Mouse (Mus musculus) bone marrow, adult 2 months (tissue): Measurements from ENCODE around the gene Rtn3.

ENCODE experiments used
- CTCF ChIP-seq: fragments of 200-500 bp; IDR thresholded peaks from 2 replicates; pipeline ENCODE4 v1.5.1; 2011; ENCODE audit warnings: low read length, control low read depth; ENCODE audit not compliant: control insufficient read depth, insufficient read depth
- POLR2A ChIP-seq: fragments of 200-500 bp; IDR thresholded peaks from 2 replicates; pipeline ENCODE4 v1.6.1; 2011; ENCODE audit warnings: low read depth, mild to moderate bottlenecking, control low read depth, low read length, borderline replicate concordance; ENCODE audit not compliant: control insufficient read depth

DNA sequence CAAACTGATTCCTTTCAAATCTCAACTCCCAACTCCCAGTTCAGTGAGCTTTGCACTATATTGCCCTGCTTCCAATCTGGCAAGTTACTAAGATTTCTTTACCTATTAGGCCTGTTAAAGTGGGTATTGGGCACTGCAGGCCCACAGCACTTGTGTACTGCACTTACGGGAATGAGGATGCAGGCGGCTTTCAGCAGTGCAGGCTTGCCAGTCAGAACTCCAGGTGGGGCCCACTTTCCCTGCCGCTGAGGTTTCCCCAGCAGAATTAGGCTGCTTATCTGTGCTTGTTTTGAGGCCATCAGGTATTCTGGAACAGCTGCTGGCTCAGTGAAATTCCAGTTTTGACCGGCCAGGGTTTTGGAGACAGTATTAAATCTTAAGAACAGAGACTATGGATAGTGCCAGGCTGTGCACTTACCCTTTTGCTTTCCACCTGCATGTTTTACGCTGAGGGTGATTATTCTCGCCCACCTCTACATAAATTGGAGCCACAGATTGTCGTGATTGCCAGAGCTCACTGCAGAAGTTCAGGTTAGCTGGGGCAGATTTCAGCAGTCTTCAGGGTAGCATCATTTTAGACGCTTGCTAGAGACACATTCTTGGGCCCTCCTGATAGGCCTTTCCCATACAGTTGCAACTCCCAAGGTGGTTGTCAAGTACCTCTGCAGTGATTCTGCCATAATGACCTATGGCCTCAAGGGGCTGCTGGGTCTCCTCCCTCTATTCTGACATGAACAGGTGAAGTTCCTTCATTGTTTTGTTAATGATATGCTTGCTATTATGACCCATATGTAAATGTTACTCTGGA, 58.3 kb downstream of the Rtn3 start:
- no peak for TF ChIP-seq CTCF
- no peak for TF ChIP-seq POLR2A
